Mouse (Mus musculus) cerebellum, postnatal 10 days (tissue): ENCODE results near the gene Cecr2.
"Not testable (repeated sequence)": the region's sequence is repeated elsewhere in the genome, so short reads cannot be mapped to it uniquely, and the experiment has no call there.

Source experiments
- DNase-seq, 2 experiments: peaks; one replicate each; pipeline ENCODE4 v3.0.0; 2021; ENCODE audit warnings: mixed read lengths in 2 of 2

The Cecr2 gene

GRCm38 (mm10) chr6:120665816-120666760 is at the start of gene Cecr2:
Gene Cecr2 (plus strand): TSS chr6:120666369.
- DNase-seq: peak; percentile 93 to 95

- DNase-seq: peak; percentile 30 to 46
Measured at GRCm38 (mm10) chr6:120617586-120617985, 48.6 kb upstream of the Cecr2 start.

DNA sequence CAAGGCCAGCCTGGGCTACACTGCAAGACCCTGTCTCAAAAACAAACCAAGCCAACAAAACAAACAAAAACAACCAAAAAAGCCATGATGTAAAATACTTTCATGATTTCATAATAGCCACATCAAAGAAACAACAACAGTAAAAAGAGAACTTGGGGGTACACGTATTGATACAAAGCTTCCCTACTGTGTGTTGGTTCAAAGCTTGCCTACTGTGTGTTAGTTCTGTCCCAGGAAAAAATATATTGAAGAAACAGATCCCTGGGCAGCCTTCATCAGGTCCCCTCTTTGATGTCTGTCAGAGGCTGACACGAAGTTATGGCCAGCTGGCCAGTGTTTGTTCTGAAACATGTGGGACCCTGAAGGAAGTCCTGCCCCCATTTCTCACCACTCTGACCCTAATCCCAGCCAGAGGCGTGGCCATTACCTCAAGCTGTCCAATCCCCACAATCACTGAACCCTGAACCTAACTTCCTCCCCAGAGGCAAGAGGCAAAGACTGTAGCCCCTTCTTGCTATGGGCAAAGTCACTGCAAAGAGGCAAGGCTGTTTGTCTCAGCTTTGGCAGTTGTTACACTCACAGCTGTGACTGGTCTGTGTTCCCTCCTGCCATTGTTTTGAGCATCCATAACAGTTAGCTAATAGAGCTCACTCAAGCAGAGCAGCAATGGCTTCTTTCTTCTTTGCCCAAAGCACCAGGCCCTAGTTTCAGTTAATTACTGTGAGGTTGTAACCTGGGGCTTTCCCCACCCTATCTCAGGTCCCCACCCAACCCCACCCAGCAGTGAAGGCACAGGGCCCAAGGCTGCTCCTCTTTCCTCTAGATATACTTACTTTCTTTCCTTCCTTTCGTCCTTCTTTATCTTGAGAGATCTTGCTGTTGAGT is 47.4 kb upstream of the Cecr2 start:
- no peak for DNase-seq

DNA sequence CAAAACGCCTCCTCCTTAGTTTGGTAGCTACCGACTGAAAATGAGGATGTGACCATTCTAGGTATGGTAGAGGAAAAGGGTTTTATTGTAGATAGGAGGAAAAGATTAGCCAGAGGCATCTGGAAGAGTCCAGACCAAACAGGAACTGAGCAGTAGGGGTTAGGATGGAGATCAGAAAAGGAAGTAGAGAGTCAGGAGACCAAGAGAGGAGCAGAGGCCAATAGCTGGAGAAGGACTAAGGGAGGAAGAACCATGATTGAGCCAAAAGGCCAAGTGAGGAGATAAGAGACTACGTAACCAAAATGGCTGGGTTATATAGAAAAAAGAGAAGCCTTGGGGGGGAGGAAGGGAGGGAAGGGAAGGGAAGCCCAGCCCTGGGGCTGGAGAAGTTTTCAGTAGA is 46.0 kb upstream of the Cecr2 start:
- no peak for DNase-seq

DNA sequence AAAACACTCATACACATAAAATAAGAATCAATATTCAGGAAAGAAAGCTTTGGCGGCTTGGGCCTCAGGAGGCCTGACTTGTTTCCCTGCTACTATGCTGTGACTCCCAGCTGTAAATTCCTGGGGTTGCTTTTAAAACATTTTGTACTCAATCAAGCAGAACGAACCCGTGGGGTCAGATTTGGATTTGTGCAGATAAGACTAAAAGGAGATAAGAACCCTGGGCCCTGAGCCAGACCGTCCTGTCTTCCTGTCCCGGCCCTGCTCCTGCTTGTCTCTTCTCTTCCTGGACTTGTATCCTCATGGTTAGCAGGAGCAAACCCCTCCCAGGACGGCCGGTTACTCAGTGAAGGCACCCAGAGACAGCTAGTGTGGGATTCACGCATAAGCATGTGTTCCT is 41.1 kb upstream of the Cecr2 start:
- peak in 1 of 2 experiments; percentile 10 for DNase-seq

DNA sequence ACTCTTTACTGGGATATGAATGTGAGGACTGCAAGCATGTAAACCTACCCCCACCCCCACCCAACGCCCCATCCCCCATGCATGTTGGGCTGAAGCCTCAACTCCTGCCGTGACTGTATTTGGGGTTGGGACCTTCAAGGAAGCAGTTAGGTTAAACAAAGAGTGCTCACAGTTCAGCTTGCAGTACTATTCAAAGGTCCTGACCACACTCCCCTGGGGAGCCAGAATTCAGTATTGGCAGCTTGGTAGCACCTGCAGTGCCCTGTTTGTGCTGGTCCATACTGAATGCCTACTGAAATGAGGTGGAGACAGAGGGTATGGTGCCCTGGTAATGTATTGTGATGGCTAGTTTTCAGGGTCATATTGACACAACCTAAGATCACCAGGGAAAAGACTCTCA is 39.1 kb upstream of the Cecr2 start:
- no peak for DNase-seq

DNA sequence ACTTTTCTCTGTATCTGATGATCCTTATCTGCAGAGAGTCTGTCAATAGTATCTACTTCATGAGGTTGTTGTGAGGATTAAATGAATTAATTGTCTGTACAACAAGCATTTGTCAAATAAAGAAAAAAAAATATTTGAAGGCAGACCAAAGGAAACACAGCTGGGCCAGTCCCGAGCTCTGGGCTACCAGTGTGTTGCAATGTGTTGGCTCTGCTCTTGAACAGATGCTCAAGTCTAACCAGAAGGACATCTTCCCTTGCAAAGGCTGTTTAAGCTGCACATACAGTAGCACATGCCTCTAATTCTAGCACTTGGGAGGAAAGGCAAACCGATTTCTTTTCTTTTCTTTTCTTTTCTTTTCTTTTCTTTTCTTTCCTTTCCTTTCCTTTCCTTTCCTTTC is 37.2 kb upstream of the Cecr2 start:
- no peak for DNase-seq

DNA sequence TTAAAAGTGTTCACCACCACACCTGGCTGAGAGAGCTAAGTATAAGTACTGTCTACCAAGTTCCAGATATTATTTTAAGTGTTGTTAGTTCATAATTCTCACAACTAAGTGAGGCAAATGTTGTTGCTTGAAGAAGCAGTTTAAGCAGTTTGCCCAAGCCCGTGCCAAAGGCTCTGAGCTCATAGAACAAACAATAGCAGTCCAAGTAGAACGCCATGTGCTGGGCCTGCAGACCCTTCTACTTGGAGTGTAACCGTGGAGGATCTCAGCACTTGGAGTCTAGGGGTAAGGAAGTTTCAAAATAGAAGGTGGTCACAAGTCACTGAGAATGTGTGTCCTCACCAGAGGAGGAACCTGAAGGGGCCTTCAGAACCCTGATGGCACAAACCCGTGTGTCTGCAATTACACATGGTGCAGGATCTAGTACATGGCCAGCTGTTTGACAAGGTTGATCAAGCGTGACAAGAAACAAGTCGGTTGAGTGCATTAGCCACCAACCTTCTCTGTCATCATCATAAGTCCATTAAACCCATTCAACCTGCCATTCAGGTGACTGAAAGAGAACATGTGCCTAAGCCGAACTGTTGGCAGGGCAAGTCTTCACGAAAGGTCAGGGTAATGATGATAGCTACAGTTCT is 30.7 kb upstream of the Cecr2 start:
- no peak for DNase-seq

GRCm38 (mm10) chr6:120639547-120639946 is 26.6 kb upstream of the Cecr2 start:
- DNase-seq: no peak

GRCm38 (mm10) chr6:120641866-120642378 is 24.2 kb upstream of the Cecr2 start:
- DNase-seq: peak in 1 of 2 experiments; percentile 15

DNA sequence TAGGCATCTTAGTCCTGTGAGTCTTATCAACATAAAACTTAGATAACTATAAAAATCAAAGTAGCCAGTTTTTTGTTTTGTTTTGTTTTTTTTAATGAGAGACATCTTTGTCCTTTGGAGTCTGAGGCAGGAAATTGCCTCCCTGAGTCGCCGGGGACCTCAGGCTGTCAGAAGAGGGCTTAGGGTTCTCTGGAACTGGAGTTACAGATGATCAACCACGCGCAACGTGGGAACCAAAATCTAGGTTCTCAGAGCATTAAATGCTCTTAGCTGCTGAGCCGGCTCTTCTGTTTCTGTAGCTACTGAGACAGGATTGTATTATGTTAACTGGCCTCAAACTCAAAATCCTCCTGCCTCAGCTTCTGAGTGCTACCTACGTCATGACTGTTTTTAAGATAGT is 22.4 kb upstream of the Cecr2 start:
- no peak for DNase-seq

- no peak for DNase-seq
Measured at GRCm38 (mm10) chr6:120644346-120645299, 21.5 kb upstream of the Cecr2 start.

DNA sequence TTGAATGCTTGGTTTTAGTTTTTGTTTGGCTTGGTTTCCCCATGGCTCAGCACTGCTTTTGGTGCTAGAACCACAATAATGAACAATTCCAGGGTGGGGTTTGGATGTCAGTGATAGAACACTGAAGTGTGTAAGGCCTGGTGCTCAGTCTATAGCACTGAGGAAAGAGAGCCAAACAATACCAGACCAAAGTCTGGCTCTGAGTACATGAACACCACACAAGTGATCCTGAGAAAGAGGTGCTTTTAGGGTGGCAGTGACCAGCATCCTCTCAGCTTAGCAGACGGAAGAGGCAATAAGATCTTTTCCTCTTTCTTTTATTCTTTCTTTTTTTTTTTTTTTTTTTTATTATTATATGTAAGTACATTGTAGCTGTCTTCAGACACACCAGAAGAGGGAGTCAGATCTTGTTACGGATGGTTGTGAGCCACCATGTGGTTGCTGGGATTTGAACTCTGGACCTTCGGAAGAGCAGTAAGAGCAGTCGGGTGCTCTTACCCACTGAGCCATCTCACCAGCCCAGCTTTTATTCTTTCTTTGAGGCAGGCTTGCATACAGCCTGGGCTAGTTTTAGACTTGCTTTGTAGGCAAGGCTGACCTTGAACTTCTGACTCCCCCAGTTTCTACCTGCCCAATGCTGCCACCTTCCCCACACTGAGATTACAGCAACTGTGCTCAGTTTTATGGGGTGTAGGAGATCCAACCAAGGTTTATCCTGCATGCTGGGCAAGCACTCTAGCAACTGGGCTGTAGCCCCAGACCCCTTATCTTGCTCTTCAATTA is 18.7 kb upstream of the Cecr2 start:
- not testable (repeated sequence) for DNase-seq

- DNase-seq: no peak
Measured at GRCm38 (mm10) chr6:120648205-120648604, 18.0 kb upstream of the Cecr2 start.

GRCm38 (mm10) chr6:120652666-120653065 is 13.5 kb upstream of the Cecr2 start:
- no peak for DNase-seq

DNA sequence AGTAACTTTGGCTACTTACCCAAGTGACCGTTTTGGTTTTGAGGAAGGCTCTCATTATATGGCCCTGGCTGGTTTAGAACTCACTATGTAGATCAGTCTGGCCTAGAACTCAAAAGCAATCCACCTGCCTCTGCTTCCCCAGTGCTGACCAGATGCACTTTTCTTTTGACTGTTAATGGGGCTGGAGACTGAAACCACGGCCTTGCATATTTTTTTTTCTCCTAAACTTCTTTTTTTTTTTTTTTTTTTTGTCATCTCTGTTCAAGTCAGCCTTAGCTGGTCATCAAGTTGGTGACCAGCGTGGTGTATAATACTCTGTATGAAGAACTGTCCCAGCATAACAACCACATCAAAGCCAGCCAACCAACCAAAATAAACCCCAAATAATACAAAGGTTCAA is 10.5 kb upstream of the Cecr2 start:
- DNase-seq: no peak

DNA sequence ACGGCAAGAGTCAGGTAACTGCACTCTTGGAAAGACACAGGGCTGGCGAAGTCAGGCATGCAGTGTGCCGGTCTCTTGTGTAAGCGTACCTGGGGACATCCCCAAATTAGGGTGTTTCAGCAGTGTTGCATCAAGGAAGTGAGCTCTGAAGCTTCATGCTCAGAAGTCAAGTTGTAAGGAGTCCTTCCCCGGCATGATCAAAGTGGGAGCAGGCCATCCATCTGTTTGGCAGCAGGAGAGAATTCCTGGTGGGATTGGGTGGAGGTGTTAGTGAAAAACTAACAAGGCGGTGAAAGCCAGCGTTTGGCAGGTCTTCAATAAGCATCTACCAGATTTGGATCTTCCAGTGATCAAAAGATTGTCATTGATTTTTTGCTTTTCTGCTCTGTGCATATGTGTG is 7.3 kb upstream of the Cecr2 start:
- DNase-seq: no peak

DNA sequence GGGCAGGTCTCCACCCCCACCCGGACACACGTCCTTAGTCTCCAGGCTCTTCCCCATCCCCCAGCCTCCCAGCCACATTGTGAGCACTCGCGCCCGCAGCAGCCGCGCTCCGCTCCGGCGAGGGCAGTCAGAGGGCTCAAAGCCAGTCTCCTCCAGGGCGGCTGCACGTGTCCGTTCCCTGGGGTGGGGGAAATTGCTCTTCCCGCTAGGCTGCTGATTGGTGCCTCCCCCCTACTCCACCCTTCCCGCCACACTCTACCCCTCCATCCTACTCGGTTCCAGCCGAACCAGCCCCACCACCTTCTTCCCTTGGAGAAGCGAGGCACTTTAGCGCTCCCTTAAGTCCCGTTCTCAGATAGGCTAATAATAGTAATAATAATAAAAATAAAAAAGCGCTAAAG is 754 bp upstream of the Cecr2 start:
- DNase-seq: peak; percentile 85 to 86

DNA sequence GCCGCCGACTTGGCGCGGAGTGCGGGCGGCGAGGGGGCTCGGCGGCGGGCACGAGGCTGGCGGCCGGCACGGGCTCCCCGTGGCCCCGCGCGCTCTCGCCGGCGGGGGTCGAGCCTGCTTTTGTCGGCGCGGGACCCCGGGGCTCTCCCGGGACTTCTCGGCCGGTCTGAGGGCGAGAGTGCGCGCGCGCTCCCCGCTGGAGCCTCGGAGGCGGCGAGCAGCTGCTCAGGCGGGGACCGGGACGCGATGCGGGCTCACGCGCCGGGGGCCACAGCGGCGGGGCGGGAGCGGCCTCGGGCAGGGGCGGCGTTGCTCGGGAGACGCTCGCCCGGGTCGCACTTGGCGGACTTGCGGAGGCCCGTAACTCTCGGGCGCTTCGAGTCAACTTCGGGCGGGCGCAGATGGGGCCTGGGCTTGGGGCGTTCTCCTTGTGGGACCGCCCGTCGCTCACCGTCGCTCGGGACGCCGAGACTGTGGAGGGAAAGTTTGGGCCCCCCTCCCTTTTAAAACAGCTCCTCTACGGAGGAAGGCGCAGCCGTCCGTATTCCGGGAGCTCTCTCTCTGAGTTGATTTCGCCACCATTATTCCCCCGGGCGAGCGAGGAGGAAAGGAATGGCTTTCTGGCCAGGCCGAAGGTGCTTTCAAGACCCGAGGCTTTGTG is 722 bp downstream of the Cecr2 start:
- peak; percentile 73 to 78 for DNase-seq

GRCm38 (mm10) chr6:120667422-120667781 is 1.2 kb downstream of the Cecr2 start:
- no peak for DNase-seq
